Mouse (Mus musculus) MEL (cell line): ENCODE measurements around the gene Surf2.

ENCODE experiments used
- CHD2 ChIP-seq: IDR thresholded peaks from 2 replicates; pipeline ENCODE4 v1.6.1; 2011; ENCODE audit warnings: low read length, improper control_type of control experiment
- CTCF ChIP-seq, 3 experiments: IDR thresholded peaks in 2 of 3; conservative IDR thresholded peaks in 1 of 3; 2 replicates each; pipeline ENCODE4 v1.5.1; 2011 to 2012; ENCODE audit warnings: low read length in 3 of 3, low read depth in 2 of 3, mild to moderate bottlenecking in 2 of 3, improper control_type of control experiment in 1 of 3, inconsistent platforms in 1 of 3, mixed read lengths in 1 of 3, moderate library complexity in 1 of 3; ENCODE audit not compliant: control insufficient read depth in 1 of 3, insufficient read depth in 1 of 3, poor library complexity in 1 of 3, severe bottlenecking in 1 of 3
- EP300 ChIP-seq, 2 experiments: IDR thresholded peaks; 2 replicates each; pipeline ENCODE4 v1.6.1; 2011; ENCODE audit warnings: improper control_type of control experiment in 2 of 2, low read length in 2 of 2, low read depth in 1 of 2, mild to moderate bottlenecking in 1 of 2
- ETS1 ChIP-seq: IDR thresholded peaks from 2 replicates; pipeline ENCODE4 v1.6.1; 2012; ENCODE audit warnings: low read depth, mild to moderate bottlenecking, inconsistent platforms, low read length, improper control_type of control experiment, moderate library complexity
- MAX ChIP-seq: IDR thresholded peaks from 2 replicates; pipeline ENCODE4 v1.6.1; 2011; ENCODE audit warnings: low read length, improper control_type of control experiment
- MAZ ChIP-seq: IDR thresholded peaks from 2 replicates; pipeline ENCODE4 v1.6.1; 2012; ENCODE audit warnings: low read depth, mild to moderate bottlenecking, inconsistent platforms, low read length, improper control_type of control experiment
- NELFE ChIP-seq: IDR thresholded peaks from 2 replicates; pipeline ENCODE4 v1.6.1; 2011; ENCODE audit warnings: low read depth, low read length, improper control_type of control experiment
- NRF1 ChIP-seq: IDR thresholded peaks from 2 replicates; pipeline ENCODE4 v1.6.1; 2014; ENCODE audit warnings: low read depth, mild to moderate bottlenecking, inconsistent platforms, low read length, improper control_type of control experiment, moderate library complexity; ENCODE audit not compliant: poor library complexity, insufficient read depth, severe bottlenecking
- RCOR1 ChIP-seq: IDR thresholded peaks from 2 replicates; pipeline ENCODE4 v1.6.1; 2012; ENCODE audit warnings: low read depth, mild to moderate bottlenecking, inconsistent platforms, low read length, improper control_type of control experiment
- ZC3H11A ChIP-seq: IDR thresholded peaks from 2 replicates; pipeline ENCODE4 v1.6.1; 2012; ENCODE audit warnings: low read depth, mild to moderate bottlenecking, inconsistent platforms, low read length, improper control_type of control experiment

DNA sequence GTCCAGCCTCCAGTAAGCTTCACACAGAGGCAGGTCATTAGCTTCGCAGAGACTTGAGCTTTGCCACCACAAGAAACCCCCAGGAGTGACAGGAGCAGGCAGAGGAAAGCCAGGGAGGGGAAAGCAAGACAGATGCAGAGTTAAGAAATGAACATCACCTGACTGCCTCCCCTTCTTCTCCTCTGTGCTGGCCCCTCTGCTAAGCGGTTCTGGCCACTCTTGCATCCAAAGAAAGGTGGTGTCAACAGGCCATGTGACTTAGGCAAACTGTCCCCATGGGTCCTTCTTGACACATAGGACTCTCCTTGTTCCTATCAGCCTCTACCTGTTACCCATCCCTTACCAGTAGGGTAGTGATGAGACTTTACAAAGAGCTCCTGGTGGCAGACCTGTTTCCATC, 10.2 kb upstream of the Surf2 start:
- TF ChIP-seq RCOR1 (no peak), CTCF (IDR thresholded peaks at IDR 0.05 in 2 of 3, conservative IDR thresholded peaks at IDR 0.05 in 1 of 3; ENCODE audit: control insufficient read depth in 1 of 3, insufficient read depth in 1 of 3, low read depth in 2 of 3, low read length in 3 of 3, poor library complexity in 1 of 3, severe bottlenecking in 1 of 3) (no peak), MAX (no peak), NRF1 (no peak), NELFE (no peak), CHD2 (no peak), ZC3H11A (no peak), EP300 (IDR thresholded peaks at IDR 0.05; ENCODE audit: low read depth in 1 of 2, low read length in 2 of 2) (no peak), MAZ (no peak), ETS1 (no peak)
